Mouse (Mus musculus): ENCODE results near the gene Zfhx3. TPM values are rescaled to one million over a fixed set of nuclear protein-coding genes. Genes with fewer than 3 reads are reported as not detected.

The Zfhx3 gene
- polyA plus RNA-seq, 1 experiment from 2014 or later = 4.3 TPM

- in situ Hi-C loops (cut with MboI; ENCODE audit: low pct_unique_long_range_greater_than_20kb) = no loop called here
- H3K27me3 ChIP-seq = peaks cover 6% of the 10 kb centered on the region
- POLR2A ChIA-PET = no interaction called here
- ATAC-seq (no peak), DNase-seq (ENCODE audit: low read depth, low spot score) (no peak)
- TF ChIP-seq CTCF (IDR thresholded peaks at IDR 0.05) = no peak
- CTCF ChIA-PET = no interaction called here
Observed at GRCm38 (mm10) chr8:108402149-108402548, 459.7 kb downstream of the Zfhx3 start.

DNA sequence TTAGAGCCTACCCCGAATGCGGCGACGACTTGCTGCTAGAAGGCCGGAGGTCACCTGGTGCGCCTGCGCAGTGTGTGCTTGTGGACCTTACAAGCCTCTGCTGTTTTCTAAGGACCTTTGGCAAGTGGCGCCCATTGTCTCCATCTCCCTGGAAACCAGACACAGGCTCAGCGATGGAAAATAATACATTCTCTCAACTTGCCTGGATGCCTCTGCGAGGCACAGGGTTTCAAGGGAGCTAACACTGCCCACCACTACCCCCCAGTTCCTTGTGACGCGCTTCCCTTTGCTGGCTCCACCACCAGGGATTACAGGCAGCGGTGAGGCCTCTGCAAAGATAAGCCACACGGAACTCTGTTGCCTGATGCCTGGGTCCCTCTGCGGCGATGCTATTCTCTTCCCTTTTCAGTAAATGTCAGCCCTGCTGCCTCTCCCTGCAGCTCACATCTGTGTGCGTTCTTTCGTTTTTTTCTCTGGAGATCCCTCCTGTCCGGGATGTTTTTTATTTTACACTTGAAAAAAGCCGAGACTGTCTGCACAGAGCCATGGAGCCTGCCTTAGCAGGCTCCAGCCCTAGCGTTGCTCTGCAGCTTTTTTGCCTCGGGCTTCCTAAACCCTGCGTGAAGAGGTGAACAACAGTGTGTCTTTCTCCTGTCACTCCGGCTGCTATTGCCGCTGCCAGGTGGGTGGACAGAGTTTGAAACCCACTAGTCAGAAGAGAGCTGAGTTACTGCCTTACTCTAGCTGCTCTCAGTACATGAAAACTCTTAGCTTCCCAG is 464.5 kb downstream of the Zfhx3 start:
- ATAC-seq (no peak), DNase-seq (ENCODE audit: low read depth, low spot score) (no peak)
- POLR2A ChIA-PET = no interaction called here
- no peak for TF ChIP-seq CTCF (IDR thresholded peaks at IDR 0.05)
- peaks cover 18% of the 10 kb centered on the region for H3K27me3 ChIP-seq
- CTCF ChIA-PET = no interaction called here
- in situ Hi-C loops (cut with MboI; ENCODE audit: low pct_unique_long_range_greater_than_20kb) = no loop called here

- no peak for TF ChIP-seq CTCF (IDR thresholded peaks at IDR 0.05)
- DNase-seq (ENCODE audit: low read depth, low spot score) (no peak), ATAC-seq (no peak)
- in situ Hi-C loops (cut with MboI; ENCODE audit: low pct_unique_long_range_greater_than_20kb) = no loop called here
- CTCF ChIA-PET = no interaction called here
- H3K27me3 ChIP-seq = no peaks in the 10 kb centered on the region
- POLR2A ChIA-PET = no interaction called here
Observed at GRCm38 (mm10) chr8:108419162-108419844, 476.9 kb downstream of the Zfhx3 start.

GRCm38 (mm10) chr8:108422521-108422920 is 480.1 kb downstream of the Zfhx3 start:
- ChIA-PET POLR2A (no interaction called here), CTCF (no interaction called here)
- TF ChIP-seq CTCF (IDR thresholded peaks at IDR 0.05) = no peak
- in situ Hi-C loops (cut with MboI; ENCODE audit: low pct_unique_long_range_greater_than_20kb) = no loop called here
- no peaks in the 10 kb centered on the region for H3K27me3 ChIP-seq
- ATAC-seq = no peak
- DNase-seq (ENCODE audit: low read depth, low spot score) = no peak

DNA sequence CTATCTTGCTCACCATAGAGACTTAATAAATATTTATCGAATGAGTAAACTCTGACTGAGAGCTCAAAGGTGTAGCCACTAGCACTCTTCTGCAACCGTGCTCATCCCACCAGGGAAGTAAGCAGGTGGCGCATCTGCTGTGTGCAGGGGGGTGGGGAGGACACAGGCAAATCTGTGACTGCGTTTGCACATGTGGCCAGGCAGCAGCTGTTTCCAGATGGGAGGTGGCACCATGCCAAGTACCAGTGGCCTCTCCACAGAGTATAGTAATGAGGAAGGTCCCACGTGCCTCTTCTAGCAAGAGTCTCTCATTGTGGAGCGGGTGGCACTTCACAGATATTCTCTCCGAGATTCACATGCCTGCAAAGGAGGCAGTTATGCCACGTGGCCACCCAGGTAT is 481.9 kb downstream of the Zfhx3 start:
- in situ Hi-C loops (cut with MboI; ENCODE audit: low pct_unique_long_range_greater_than_20kb) = no loop called here
- no peak for ATAC-seq

GRCm38 (mm10) chr8:108433321-108433720 is 490.9 kb downstream of the Zfhx3 start:
- peaks cover 3% of the 10 kb centered on the region for H3K27me3 ChIP-seq
- POLR2A ChIA-PET = no interaction called here
- in situ Hi-C loops (cut with MboI; ENCODE audit: low pct_unique_long_range_greater_than_20kb) = no loop called here
- CTCF ChIA-PET = interaction anchor here (1.5 kb wide), 1 partner anchor 39 kb away, joined by 3 read pairs; no protein-coding TSS in a partner anchor
- DNase-seq (ENCODE audit: low read depth, low spot score) = no peak
- no peak for ATAC-seq
- no peak for TF ChIP-seq CTCF (IDR thresholded peaks at IDR 0.05)

More for the DNA sequence above, 481.9 kb downstream of the Zfhx3 start:
- TF ChIP-seq CTCF (IDR thresholded peaks at IDR 0.05) = no peak
- H3K27me3 ChIP-seq = no peaks in the 10 kb centered on the region
- CTCF ChIA-PET = no interaction called here
- POLR2A ChIA-PET = no interaction called here
- no peak for DNase-seq (ENCODE audit: low read depth, low spot score)

DNA sequence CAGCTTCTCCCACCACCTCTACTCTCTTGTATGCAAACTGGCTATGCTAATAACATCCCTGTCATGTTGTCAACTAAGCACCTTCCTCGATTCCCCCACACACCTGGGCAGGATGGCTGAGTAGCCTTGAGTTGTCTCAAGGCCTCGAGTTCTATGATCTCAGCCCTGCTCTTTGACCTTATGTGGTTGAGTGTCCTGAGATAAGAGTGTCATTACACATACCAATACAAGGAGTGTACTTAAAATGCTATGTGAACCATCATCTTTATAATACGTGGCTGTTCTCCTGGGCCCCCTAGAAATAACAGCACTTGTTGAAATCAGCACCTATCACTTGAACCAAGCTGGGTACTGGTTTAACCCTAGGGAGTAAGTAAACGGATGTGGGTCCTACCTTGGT is 492.1 kb downstream of the Zfhx3 start:
- in situ Hi-C loops (cut with MboI; ENCODE audit: low pct_unique_long_range_greater_than_20kb) = no loop called here
- no peak for ATAC-seq
- no peak for DNase-seq (ENCODE audit: low read depth, low spot score)
- ChIA-PET CTCF (no interaction called here), POLR2A (no interaction called here)
- TF ChIP-seq CTCF (IDR thresholded peaks at IDR 0.05) = no peak
- peaks cover 3% of the 10 kb centered on the region for H3K27me3 ChIP-seq

DNA sequence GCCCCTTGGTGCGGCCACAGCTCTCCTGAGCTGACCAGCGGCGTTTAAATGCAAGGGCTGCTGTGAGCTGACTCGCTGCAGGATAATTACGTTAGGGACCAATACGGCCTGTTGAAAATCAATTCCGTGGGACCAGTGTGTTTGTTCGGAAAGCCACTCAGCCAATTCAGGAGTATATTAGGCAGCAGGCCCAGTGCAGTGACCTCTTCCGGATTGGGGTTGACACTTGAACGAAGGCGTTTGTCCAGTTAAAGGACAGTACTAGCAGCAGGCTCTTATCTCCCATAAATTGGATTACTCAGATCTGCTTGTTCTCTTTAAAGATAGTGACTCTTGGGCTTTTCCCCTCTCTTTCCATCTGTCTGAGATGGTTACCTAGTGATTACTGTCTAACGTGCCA is 493.9 kb downstream of the Zfhx3 start:
- peaks cover 3% of the 10 kb centered on the region for H3K27me3 ChIP-seq
- DNase-seq (ENCODE audit: low read depth, low spot score) (no peak), ATAC-seq (no peak)
- in situ Hi-C loops (cut with MboI; ENCODE audit: low pct_unique_long_range_greater_than_20kb) = no loop called here
- TF ChIP-seq CTCF (IDR thresholded peaks at IDR 0.05) = no peak
- POLR2A ChIA-PET = no interaction called here
- CTCF ChIA-PET = interaction anchor here (1.4 kb wide), 1 partner anchor 10 kb away, joined by 3 read pairs; no protein-coding TSS in a partner anchor

DNA sequence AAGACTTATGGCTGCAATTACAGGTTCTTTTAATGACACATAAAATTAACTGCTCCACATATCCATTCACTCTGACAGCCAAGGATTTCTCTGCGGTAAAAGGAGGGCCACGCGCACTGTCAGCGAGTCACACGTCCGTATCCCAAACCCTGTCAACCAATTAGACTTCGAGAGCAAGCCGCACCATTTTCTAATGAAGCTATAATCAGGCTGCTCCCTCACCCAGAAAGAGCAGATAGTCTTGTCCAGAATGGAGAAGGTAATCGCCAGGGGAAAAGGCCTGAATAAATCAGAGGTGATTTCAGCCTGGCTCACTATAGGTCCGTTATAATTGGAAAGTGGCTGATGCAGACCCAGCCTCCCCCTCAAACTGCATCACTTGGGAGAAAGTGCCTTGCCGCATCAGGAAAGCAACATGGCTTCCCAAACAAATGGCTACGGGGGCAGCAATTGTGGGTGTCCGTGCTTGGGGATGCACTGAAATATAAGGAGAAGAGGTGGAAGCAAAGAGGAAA is 494.9 kb downstream of the Zfhx3 start:
- no peak for DNase-seq (ENCODE audit: low read depth, low spot score)
- H3K27me3 ChIP-seq = peaks cover 3% of the 10 kb centered on the region
- in situ Hi-C loops (cut with MboI; ENCODE audit: low pct_unique_long_range_greater_than_20kb) = no loop called here
- no peak for TF ChIP-seq CTCF (IDR thresholded peaks at IDR 0.05)
- ChIA-PET CTCF (no interaction called here), POLR2A (no interaction called here)
- ATAC-seq = no peak

DNA sequence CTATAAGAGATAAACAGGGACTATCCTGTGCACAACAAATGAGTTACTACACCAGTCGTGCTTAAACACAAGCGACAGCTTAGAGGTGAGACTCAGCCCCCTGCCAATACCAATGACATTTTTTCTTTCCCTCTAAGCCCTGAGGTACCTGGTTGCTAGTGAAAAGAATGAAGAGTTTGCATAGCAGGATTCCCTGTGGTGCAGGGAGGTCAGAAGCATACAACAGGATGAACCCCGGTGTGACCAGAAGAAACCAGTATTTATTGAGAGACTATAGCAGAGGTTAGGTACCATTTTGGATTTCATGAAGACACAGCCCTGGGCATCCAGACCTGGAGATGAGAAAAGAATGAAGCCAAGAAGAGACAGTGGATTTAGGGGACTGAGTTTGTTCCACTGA is 498.0 kb downstream of the Zfhx3 start:
- in situ Hi-C loops (cut with MboI; ENCODE audit: low pct_unique_long_range_greater_than_20kb) = no loop called here
- DNase-seq (ENCODE audit: low read depth, low spot score) = no peak
- no peaks in the 10 kb centered on the region for H3K27me3 ChIP-seq
- POLR2A ChIA-PET = no interaction called here
- CTCF ChIA-PET = no interaction called here
- no peak for TF ChIP-seq CTCF (IDR thresholded peaks at IDR 0.05)
- no peak for ATAC-seq

GRCm38 (mm10) chr8:108450847-108451246 is 508.4 kb downstream of the Zfhx3 start:
- ATAC-seq (no peak), DNase-seq (ENCODE audit: low read depth, low spot score) (no peak)
- in situ Hi-C loops (cut with MboI; ENCODE audit: low pct_unique_long_range_greater_than_20kb) = no loop called here
- ChIA-PET CTCF (no interaction called here), POLR2A (interaction anchor here (1.0 kb wide), 1 partner anchor 9 kb away, joined by 10 read pairs; no protein-coding TSS in a partner anchor)
- TF ChIP-seq CTCF (IDR thresholded peaks at IDR 0.05) = no peak
- no peaks in the 10 kb centered on the region for H3K27me3 ChIP-seq

All from Patski (cell line).